Mouse (Mus musculus): Measurements from ENCODE around the gene Mrpl2. TPM values are rescaled to one million over a fixed set of nuclear protein-coding genes. Genes with fewer than 3 reads are reported as not detected.

Gene Mrpl2
- polyA plus RNA-seq, 1 experiment from 2014 or later = 165 TPM

DNA sequence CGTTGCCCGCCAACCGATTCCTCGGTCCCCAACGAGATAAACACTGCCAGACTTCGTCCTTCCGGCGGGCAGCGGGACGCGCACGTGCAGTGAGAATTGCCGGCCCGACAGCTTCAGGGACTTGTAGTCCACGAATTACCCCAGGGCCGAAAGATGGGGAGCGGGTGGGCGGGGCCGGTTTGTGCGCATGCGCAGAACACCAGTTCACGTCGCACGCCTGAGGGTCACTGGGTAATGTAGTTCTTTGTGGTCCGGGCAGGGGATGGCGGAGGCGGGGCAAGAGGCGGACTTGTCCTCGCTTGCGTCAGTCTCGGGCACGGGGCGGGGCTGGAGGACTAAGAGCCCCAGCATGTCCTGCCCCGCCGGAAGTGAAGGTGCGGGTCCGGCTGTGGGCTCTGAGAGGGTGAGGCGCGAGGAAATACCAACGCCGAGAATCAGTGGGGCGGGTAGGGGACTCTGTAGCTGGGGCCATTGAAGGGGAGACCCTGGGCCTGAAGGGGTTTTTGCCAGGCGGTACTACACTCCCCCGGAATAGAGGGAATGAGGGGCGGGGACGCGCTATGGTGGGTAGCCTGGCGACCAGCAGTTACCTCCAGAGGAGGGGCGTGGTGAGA, 34.8 kb downstream of the Mrpl2 start, which contains the start of gene Klhdc3:
TSS of gene Klhdc3 (minus strand) at position 155 of the 614 bp plus-strand sequence.
- H3K27me3 ChIP-seq (replicated peaks; ENCODE audit: control insufficient read depth, insufficient read depth, low read length) = no peaks in the 10 kb centered on the region
- ATAC-seq (replicated peaks; ENCODE audit: low FRiP score) (peak; percentile 98), DNase-seq (ENCODE audit: low spot score) (peak; percentile 100)
- H3K4me3 ChIP-seq (ENCODE audit: low read depth, low read length) = peak within 1 kb of the TSS; percentile 70
- H3K27ac ChIP-seq (ENCODE audit: low read depth, low read length) = peak within 1 kb of the TSS; percentile 79
- peak within 1 kb of the TSS; percentile 70 for H3K9ac ChIP-seq (ENCODE audit: low read depth, low read length)
- under 1% methylated on average over 49 of the region's 49 CpGs for WGBS
- peaks cover 23% of the 10 kb centered on the region for H3K4me1 ChIP-seq (replicated peaks; ENCODE audit: control insufficient read depth, insufficient read depth, low read length)
- H3K9me3 ChIP-seq (ENCODE audit: control insufficient read depth, low read length) = no peaks in the 10 kb centered on the region
- peaks cover 41% of the 10 kb centered on the region for H3K36me3 ChIP-seq (ENCODE audit: control insufficient read depth, insufficient read depth, low read length)
- peak within 1 kb of the TSS; percentile 97 for H3K4me2 ChIP-seq

DNA sequence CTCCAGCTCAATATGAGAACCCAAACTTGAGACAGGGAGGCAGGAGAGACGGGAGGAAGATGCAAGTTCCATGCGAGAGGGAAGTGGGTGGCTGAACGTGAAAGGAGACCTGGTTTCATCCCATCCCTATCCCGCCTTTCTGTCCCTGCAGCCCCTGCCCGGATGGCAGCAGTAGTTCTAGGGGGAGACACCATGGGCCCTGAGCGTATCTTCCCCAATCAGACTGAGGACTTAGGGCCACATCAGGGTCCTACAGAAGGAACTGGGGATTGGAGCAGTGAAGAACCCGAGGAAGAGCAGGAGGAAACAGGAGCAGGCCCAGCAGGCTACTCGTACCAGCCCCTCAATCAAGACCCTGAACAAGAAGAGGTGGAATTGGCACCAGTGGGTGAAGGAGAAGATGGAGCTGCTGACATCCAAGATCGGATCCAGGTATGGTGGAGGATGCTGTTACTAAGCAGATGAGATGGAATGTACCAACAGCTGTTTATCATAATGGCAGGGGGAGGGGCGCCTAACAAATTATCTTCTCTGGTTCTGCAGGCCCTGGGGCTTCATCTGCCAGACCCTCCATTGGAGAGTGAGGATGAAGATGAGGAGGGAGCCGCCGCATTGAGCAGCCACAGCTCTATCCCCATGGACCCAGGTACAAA, 35.6 kb downstream of the Mrpl2 start:
- peak overlapping the region; percentile 70 for H3K9ac ChIP-seq (ENCODE audit: low read depth, low read length)
- H3K4me3 ChIP-seq (ENCODE audit: low read depth, low read length) = peak overlapping the region; percentile 70
- H3K27me3 ChIP-seq (replicated peaks; ENCODE audit: control insufficient read depth, insufficient read depth, low read length) = no peaks in the 10 kb centered on the region
- ATAC-seq (replicated peaks; ENCODE audit: low FRiP score) = no peak
- DNase-seq (ENCODE audit: low spot score) = no peak
- H3K36me3 ChIP-seq (ENCODE audit: control insufficient read depth, insufficient read depth, low read length) = peaks cover 40% of the 10 kb centered on the region
- H3K9me3 ChIP-seq (ENCODE audit: control insufficient read depth, low read length) = no peaks in the 10 kb centered on the region
- 21% methylated on average over 12 of the region's 12 CpGs for WGBS
- H3K27ac ChIP-seq (ENCODE audit: low read depth, low read length) = peak overlapping the region; percentile 79; the same call in 1 of the 2 replicates
- peak overlapping the region; percentile 97 for H3K4me2 ChIP-seq
- peaks cover 23% of the 10 kb centered on the region for H3K4me1 ChIP-seq (replicated peaks; ENCODE audit: control insufficient read depth, insufficient read depth, low read length)

DNA sequence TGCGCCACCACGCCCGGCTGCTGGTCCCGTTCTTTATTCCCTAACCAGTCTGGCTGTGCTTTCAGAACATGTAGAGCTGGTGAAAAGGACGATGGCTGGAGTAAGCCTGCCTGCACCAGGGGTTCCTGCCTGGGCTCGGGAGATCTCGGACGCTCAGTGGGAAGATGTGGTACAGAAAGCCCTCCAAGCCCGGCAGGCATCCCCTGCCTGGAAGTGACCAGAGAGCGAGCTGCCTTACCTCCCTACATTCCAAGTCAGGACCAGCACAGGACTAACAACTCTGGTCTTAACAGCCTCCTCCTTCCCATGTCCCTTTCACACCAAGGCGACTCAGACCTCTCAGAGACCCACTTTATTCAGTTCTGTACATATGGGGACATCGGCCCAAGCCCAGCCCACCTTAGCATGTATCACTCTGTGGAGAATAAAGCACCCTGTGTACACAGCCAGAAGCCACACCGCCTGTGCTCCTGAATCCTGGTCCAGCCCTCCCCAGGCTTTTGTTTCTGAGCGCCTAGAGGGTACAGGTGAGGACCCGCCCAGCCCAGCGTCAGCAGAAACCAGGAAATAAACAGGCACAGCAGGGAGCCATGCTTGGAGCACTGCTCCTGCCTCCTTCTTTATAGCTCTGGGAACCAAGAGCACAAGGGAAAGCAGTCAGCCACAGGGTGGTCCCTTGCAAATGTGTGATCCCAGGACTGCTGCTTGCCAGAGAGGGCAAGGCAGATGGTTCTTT, 36.8 kb downstream of the Mrpl2 start:
- H3K36me3 ChIP-seq (ENCODE audit: control insufficient read depth, insufficient read depth, low read length) = peaks cover 40% of the 10 kb centered on the region
- WGBS = 90% methylated on average over 16 of the region's 16 CpGs

DNA sequence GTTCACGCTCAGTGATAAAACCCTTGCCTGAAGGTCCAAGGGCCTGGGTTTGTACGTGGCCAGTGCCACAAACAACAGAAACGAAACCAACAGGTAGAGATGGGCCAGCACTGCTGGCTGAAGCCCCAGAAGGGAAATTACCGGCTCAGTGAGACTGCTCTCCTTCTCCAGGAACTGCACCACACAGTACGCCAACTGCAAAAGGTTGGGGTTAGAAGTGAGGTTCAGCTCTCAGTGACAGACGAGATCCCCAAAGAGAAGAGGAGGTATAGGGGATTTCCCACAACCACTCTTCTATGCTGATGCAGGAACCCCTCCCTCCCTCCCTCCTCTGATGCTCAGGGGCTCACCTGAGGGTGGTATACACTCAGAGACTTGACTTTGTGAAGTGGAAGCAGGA, 39.9 kb downstream of the Mrpl2 start:
- H3K4me2 ChIP-seq = no peak overlapping the region
- H3K9ac ChIP-seq (ENCODE audit: low read depth, low read length) = no peak overlapping the region
- ATAC-seq (replicated peaks; ENCODE audit: low FRiP score) (no peak), DNase-seq (ENCODE audit: low spot score) (no peak)
- no peaks in the 10 kb centered on the region for H3K9me3 ChIP-seq (ENCODE audit: control insufficient read depth, low read length)
- H3K4me1 ChIP-seq (replicated peaks; ENCODE audit: control insufficient read depth, insufficient read depth, low read length) = peaks cover 11% of the 10 kb centered on the region
- peaks cover 40% of the 10 kb centered on the region for H3K36me3 ChIP-seq (ENCODE audit: control insufficient read depth, insufficient read depth, low read length)
- no peaks in the 10 kb centered on the region for H3K27me3 ChIP-seq (replicated peaks; ENCODE audit: control insufficient read depth, insufficient read depth, low read length)
- H3K27ac ChIP-seq (ENCODE audit: low read depth, low read length) = no peak overlapping the region
- WGBS = 90% methylated on average over 6 of the region's 6 CpGs
- H3K4me3 ChIP-seq (ENCODE audit: low read depth, low read length) = no peak overlapping the region

More for the DNA sequence above, 36.8 kb downstream of the Mrpl2 start:
- Histone ChIP-seq H3K9ac (ENCODE audit: low read depth, low read length) (no peak overlapping the region), H3K4me3 (ENCODE audit: low read depth, low read length) (no peak overlapping the region), H3K4me2 (no peak overlapping the region), H3K4me1 (replicated peaks; ENCODE audit: control insufficient read depth, insufficient read depth, low read length) (peaks cover 23% of the 10 kb centered on the region), H3K9me3 (ENCODE audit: control insufficient read depth, low read length) (no peaks in the 10 kb centered on the region), H3K27ac (ENCODE audit: low read depth, low read length) (no peak overlapping the region), H3K27me3 (replicated peaks; ENCODE audit: control insufficient read depth, insufficient read depth, low read length) (no peaks in the 10 kb centered on the region)
- ATAC-seq (replicated peaks; ENCODE audit: low FRiP score) (no peak), DNase-seq (ENCODE audit: low spot score) (no peak)

DNA sequence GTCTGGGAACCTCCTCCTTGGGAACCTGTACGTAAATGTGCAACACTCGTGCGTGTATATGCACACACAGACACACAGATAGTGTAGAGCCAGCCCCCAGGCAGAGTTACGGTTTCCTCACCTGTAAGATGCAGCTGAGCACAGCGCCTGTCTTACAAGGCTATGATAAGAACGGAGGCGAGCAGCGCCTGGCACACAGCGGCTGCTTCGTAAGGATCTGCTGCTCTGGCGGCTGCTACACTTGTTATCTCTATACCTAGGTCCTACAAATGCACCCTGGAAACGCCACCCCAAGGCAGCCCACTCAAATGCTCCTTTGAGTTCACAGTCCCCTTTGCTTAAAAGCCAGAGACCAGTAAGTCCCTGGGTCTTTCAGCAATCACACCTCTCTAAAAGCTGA, 44.6 kb downstream of the Mrpl2 start:
- peaks cover 15% of the 10 kb centered on the region for H3K36me3 ChIP-seq (ENCODE audit: control insufficient read depth, insufficient read depth, low read length)
- no peak for DNase-seq (ENCODE audit: low spot score)
- H3K9me3 ChIP-seq (ENCODE audit: control insufficient read depth, low read length) = no peaks in the 10 kb centered on the region
- 56% methylated on average over 12 of the region's 12 CpGs for WGBS
- no peak overlapping the region for H3K9ac ChIP-seq (ENCODE audit: low read depth, low read length)
- peak overlapping the region; percentile 26; the same call in 1 of the 2 replicates for H3K4me2 ChIP-seq
- peak; percentile 82 for ATAC-seq (replicated peaks; ENCODE audit: low FRiP score)
- H3K27ac ChIP-seq (ENCODE audit: low read depth, low read length) = peak overlapping the region; percentile 11; the same call in 1 of the 2 replicates
- H3K4me1 ChIP-seq (replicated peaks; ENCODE audit: control insufficient read depth, insufficient read depth, low read length) = peaks cover 5% of the 10 kb centered on the region; the same call in 1 of the 2 replicates
- H3K27me3 ChIP-seq (replicated peaks; ENCODE audit: control insufficient read depth, insufficient read depth, low read length) = no peaks in the 10 kb centered on the region
- no peak overlapping the region for H3K4me3 ChIP-seq (ENCODE audit: low read depth, low read length)

DNA sequence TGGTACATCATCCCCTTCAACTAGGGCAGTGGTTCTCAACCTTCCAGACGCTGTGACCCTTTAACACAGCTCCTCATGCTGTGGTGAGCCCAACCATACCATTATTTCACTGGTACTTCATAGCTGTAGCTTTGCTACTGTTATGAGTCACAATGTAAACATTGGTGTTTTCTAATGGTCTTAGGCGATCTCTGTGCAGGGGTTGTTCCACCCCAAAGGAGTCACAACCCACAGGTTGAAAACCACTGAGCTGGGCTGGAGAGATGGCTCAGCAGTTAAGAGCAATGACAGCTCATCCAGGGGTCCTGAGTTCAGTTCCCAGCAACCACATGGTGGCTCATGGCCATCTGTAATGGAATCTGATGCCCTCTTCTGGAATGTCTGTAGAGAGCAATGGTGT, 45.4 kb downstream of the Mrpl2 start:
- Histone ChIP-seq H3K27ac (ENCODE audit: low read depth, low read length) (peak overlapping the region; percentile 11; the same call in 1 of the 2 replicates), H3K4me1 (replicated peaks; ENCODE audit: control insufficient read depth, insufficient read depth, low read length) (peaks cover 5% of the 10 kb centered on the region; the same call in 1 of the 2 replicates), H3K4me3 (ENCODE audit: low read depth, low read length) (no peak overlapping the region), H3K4me2 (no peak overlapping the region), H3K27me3 (replicated peaks; ENCODE audit: control insufficient read depth, insufficient read depth, low read length) (no peaks in the 10 kb centered on the region), H3K9ac (ENCODE audit: low read depth, low read length) (no peak overlapping the region), H3K9me3 (ENCODE audit: control insufficient read depth, low read length) (no peaks in the 10 kb centered on the region), H3K36me3 (ENCODE audit: control insufficient read depth, insufficient read depth, low read length) (peaks cover 8% of the 10 kb centered on the region)
- WGBS = 86% methylated on average over 2 of the region's 2 CpGs
- DNase-seq (ENCODE audit: low spot score) (no peak), ATAC-seq (replicated peaks; ENCODE audit: low FRiP score) (no peak)

DNA sequence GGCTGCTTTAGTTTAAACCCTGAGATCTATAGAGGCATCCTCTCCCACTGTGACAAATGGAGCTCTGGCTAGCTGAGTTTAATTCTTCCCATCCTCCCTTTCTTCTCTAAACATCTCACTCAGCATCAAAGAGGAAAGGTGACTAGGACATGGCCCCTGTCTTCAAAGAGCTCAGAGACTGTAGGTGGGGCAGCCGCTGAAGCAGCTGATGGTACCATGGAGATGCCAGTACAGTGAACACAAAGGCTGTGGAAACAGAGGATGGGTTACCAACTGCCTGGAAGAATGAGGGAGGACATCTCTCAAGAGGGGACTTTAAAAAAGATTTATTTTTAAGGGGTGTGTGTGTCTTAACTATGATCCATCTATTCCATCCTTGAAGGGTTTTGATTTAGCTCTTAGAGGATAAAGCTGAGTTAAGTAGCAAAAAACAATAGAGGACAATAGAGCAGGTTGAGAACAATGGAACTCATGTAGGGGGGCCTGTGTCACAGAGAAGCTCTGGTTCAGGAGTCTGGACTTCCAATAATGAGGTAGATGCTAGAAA, 48.6 kb downstream of the Mrpl2 start:
- no peak for ATAC-seq (replicated peaks; ENCODE audit: low FRiP score)
- DNase-seq (ENCODE audit: low spot score) = no peak
- 79% methylated on average over 1 of the region's 1 CpGs for WGBS
- Histone ChIP-seq H3K4me2 (no peak overlapping the region), H3K4me3 (ENCODE audit: low read depth, low read length) (no peak overlapping the region), H3K9me3 (ENCODE audit: control insufficient read depth, low read length) (no peaks in the 10 kb centered on the region), H3K27me3 (replicated peaks; ENCODE audit: control insufficient read depth, insufficient read depth, low read length) (no peaks in the 10 kb centered on the region), H3K36me3 (ENCODE audit: control insufficient read depth, insufficient read depth, low read length) (peaks cover 10% of the 10 kb centered on the region; the same call in 1 of the 2 replicates), H3K9ac (ENCODE audit: low read depth, low read length) (no peak overlapping the region), H3K27ac (ENCODE audit: low read depth, low read length) (no peak overlapping the region), H3K4me1 (replicated peaks; ENCODE audit: control insufficient read depth, insufficient read depth, low read length) (peaks cover 5% of the 10 kb centered on the region; the same call in 1 of the 2 replicates)

DNA sequence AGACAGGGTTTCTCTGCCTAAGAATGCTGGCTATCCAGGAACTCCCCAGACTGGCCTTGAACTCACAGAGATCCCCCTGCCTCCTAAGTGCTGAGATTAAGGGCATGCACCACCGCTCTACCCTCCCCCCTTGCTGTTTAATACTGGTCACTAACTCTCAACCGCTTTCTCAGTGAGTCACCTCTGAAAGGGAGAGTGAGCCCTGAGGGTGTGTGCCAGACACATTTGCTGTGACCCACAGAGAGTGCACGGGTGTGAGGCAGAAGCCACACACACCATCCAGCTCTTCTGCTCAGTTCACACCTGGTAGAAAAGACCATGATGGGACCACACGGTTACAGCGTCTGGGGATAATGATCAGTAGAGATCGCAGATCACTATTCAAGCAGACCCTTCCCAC, 52.5 kb downstream of the Mrpl2 start:
- no peaks in the 10 kb centered on the region for H3K9me3 ChIP-seq (ENCODE audit: control insufficient read depth, low read length)
- H3K4me2 ChIP-seq = no peak overlapping the region
- ATAC-seq (replicated peaks; ENCODE audit: low FRiP score) (no peak), DNase-seq (ENCODE audit: low spot score) (no peak)
- H3K4me1 ChIP-seq (replicated peaks; ENCODE audit: control insufficient read depth, insufficient read depth, low read length) = peaks cover 15% of the 10 kb centered on the region
- H3K36me3 ChIP-seq (ENCODE audit: control insufficient read depth, insufficient read depth, low read length) = peaks cover 10% of the 10 kb centered on the region; the same call in 1 of the 2 replicates
- no peak overlapping the region for H3K4me3 ChIP-seq (ENCODE audit: low read depth, low read length)
- no peak overlapping the region for H3K27ac ChIP-seq (ENCODE audit: low read depth, low read length)
- no peak overlapping the region for H3K9ac ChIP-seq (ENCODE audit: low read depth, low read length)
- no peaks in the 10 kb centered on the region for H3K27me3 ChIP-seq (replicated peaks; ENCODE audit: control insufficient read depth, insufficient read depth, low read length)
- WGBS = 84% methylated on average over 6 of the region's 6 CpGs

All from liver, embryonic 11.5 days (tissue).